Mouse (Mus musculus) testis, adult 2 months (tissue): ENCODE data around the gene Hist1h3g.

Experiments
- CTCF ChIP-seq: fragments of 200-500 bp; IDR thresholded peaks from 2 replicates; pipeline ENCODE4 v1.5.1; 2012; ENCODE audit warnings: low read depth, mild to moderate bottlenecking, inconsistent platforms, low read length, moderate library complexity; ENCODE audit not compliant: control insufficient read depth, insufficient read depth, insufficient replicate concordance
- POLR2A ChIP-seq: fragments of 200-500 bp; IDR thresholded peaks from 2 replicates; pipeline ENCODE4 v1.6.1; 2012; ENCODE audit warnings: low read depth, mild to moderate bottlenecking, inconsistent platforms, low read length, moderate library complexity; ENCODE audit not compliant: control insufficient read depth

DNA sequence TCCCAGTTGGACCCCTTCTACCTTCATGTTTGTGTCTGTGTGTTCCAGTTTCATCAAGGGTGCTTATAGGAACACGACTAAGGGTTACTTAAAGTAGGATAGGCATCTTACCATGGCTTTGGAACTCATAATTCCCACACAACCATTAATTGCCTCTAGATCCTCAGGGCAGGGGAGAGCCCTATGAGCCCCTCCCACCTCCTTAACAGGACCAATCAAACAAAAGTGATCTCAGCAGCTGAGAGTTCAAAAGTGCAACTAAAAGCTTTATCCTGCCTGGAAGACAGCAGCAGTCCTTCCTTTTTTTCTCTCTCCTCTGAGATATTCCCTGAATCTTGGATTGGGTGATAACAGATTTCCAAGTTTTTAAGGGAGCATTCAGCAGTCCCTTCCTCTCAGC lies 25.1 kb upstream of the Hist1h3g start:
- TF ChIP-seq CTCF (no peak), POLR2A (no peak)
